Mouse (Mus musculus) lung, postnatal 0 days (tissue): ENCODE results near the gene Pde4d. TPM values are rescaled to one million over a fixed set of nuclear protein-coding genes. Genes with fewer than 3 reads are reported as not detected.

Source experiments
- ATAC-seq: fragments of 200-750 bp; cut with Nextera tagmentation; 2 replicates; pipeline ENCODE4 v1.8.0; 2017; ENCODE audit warnings: moderate library complexity
- DNase-seq: peaks from one replicate; pipeline ENCODE4 v3.0.0-alpha.2; 2016; ENCODE audit warnings: low spot score
- H3K27ac ChIP-seq: fragments of 300-500 bp; sonication (generic); 2 replicates; pipeline ENCODE4 v1.5.1; 2014; ENCODE audit warnings: antibody characterized with exemption, mild to moderate bottlenecking, low read length, mixed read lengths
- H3K27me3 ChIP-seq: fragments of 300-500 bp; sonication (generic); replicated peaks from 2 replicates; pipeline ENCODE4 v1.6.1; 2014; ENCODE audit warnings: low read length, mixed read lengths; ENCODE audit not compliant: insufficient read depth
- H3K36me3 ChIP-seq: fragments of 300-500 bp; sonication (generic); 2 replicates; pipeline ENCODE4 v1.6.1; 2014; ENCODE audit warnings: low read length, mixed read lengths; ENCODE audit not compliant: insufficient read depth
- H3K4me1 ChIP-seq: fragments of 300-500 bp; sonication (generic); 2 replicates; pipeline ENCODE4 v1.6.1; 2014; ENCODE audit warnings: antibody characterized with exemption, low read depth, low read length, mixed read lengths; ENCODE audit not compliant: insufficient read depth
- H3K4me2 ChIP-seq: fragments of 300-500 bp; sonication (generic); replicated peaks from 2 replicates; pipeline ENCODE4 v1.6.1; 2014; ENCODE audit warnings: low read depth, mild to moderate bottlenecking, low read length, moderate library complexity, mixed read lengths
- H3K4me3 ChIP-seq: fragments of 300-500 bp; sonication (generic); 2 replicates; pipeline ENCODE4 v1.5.1; 2014; ENCODE audit warnings: low read depth, low read length
- H3K9ac ChIP-seq: fragments of 300-500 bp; sonication (generic); replicated peaks from 2 replicates; pipeline ENCODE4 v1.6.1; 2014; ENCODE audit warnings: low read depth, mild to moderate bottlenecking
- H3K9me3 ChIP-seq: fragments of 300-500 bp; sonication (generic); 2 replicates; pipeline ENCODE4 v1.6.1; 2016; ENCODE audit warnings: low read length, mixed read lengths
- CTCF ChIP-seq: IDR thresholded peaks from 2 replicates; pipeline ENCODE4 v1.5.1; 2016; ENCODE audit warnings: antibody characterized with exemption, mild to moderate bottlenecking
- EP300 ChIP-seq: IDR thresholded peaks from 2 replicates; pipeline ENCODE4 v1.6.1; 2016; ENCODE audit warnings: antibody characterized with exemption, mild to moderate bottlenecking, control low read depth
- WGBS: fragments of 180-500 bp; shearing (Covaris S2); extraction: QIAGEN DNeasy Blood & Tissue Kit; methylation state at CpG from one replicate; pipeline ENCODE4 v1.1.7; 2014; 5-methylcytosine and 5-hydroxymethylcytosine counted together
- polyA plus RNA-seq: library from polyadenylated mRNA; unstranded; fragments of >200 nt; fragmentation: Nextera tagmentation; extraction: Ambion mirVana; gene quantifications from 2 replicates; pipeline ENCODE4 v1.2.1, GENCODE M21; 2015

Gene Pde4d
- polyA plus RNA-seq, 1 experiment from 2014 or later: 19.7 TPM

DNA sequence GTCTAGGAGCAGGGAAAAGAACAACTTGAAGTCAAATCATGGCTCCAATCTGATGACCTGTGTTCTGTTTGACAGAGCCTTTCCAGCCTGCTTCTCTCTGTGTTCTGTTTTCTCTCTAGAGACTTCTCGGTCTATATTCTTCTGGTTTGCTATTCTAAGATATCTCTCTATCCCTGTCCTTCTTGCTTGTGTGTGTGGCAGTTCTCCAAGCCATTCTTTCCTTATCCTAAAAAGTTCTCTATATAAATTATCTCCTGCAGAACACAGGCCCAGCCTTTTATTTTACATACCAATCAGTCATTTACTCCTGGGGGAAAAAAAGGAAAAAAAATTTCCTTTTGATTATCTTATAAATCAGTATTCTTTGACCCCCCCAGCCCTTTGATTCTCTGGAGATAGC is 1229.2 kb downstream of the Pde4d start:
- Histone ChIP-seq H3K4me1 (no peaks in the 10 kb centered on the region), H3K9me3 (no peaks in the 10 kb centered on the region), H3K4me2 (no peak overlapping the region), H3K36me3 (no peaks in the 10 kb centered on the region), H3K9ac (no peak overlapping the region), H3K27ac (no peak overlapping the region), H3K4me3 (no peak overlapping the region), H3K27me3 (no peaks in the 10 kb centered on the region)
- 89% methylated on average over 1 of the region's 1 CpGs for WGBS
- ATAC-seq: no peak
- no peak for DNase-seq
- TF ChIP-seq CTCF (no peak), EP300 (no peak)

DNA sequence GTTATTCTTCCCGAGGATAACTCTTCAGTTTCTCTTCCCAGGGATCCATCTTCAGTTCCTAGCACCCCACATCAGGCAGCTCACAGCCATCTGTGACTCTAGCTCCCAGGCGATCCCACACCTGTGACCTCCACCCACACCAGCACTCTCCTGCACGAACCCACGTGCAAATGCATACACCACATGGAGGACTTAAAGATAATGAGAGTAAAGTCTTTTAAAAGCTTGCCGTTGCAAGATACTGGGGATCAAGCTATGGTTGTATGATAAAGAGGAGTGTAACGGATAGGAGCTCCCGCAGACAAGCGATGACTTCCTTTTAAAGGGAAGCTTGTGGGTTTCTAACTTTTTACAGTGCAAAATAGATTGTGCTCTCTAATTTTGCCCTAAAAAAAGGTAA is 1230.5 kb downstream of the Pde4d start:
- H3K4me3 ChIP-seq: no peak overlapping the region
- no peaks in the 10 kb centered on the region for H3K36me3 ChIP-seq
- H3K9me3 ChIP-seq: no peaks in the 10 kb centered on the region
- no peak overlapping the region for H3K4me2 ChIP-seq
- DNase-seq (no peak), ATAC-seq (no peak)
- WGBS: 82% methylated on average over 8 of the region's 8 CpGs
- TF ChIP-seq EP300: no peak
- TF ChIP-seq CTCF: no peak
- H3K4me1 ChIP-seq: no peaks in the 10 kb centered on the region
- no peak overlapping the region for H3K9ac ChIP-seq
- H3K27me3 ChIP-seq: no peaks in the 10 kb centered on the region
- no peak overlapping the region for H3K27ac ChIP-seq

DNA sequence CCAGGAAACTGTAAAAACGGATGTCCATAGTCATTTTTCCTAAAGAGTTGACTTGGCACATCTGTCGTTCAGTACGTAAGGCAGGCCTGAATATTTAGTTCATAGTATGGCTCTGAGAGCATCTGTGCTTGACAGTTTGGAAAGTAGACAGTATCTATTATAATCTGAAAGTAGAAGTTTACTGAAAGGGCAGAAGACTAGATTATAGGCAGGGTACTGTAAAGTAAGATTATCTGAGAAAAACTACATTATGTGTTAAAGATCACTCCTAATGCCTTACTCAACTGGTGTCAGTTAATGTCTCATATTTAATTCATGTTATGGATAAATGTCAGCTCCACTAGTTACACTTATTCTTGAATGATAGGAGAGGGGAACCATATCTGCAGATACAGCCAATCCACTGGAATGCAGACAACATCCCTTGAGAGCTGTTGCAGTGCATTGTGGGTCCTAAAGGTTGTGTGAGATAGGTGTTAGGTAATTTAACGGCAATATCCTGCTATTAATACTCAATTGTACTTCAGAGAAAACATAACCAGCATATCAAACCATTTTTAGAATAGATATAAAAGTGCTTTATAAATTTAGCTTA is 1232.0 kb downstream of the Pde4d start:
- H3K27ac ChIP-seq: no peak overlapping the region
- ATAC-seq (no peak), DNase-seq (no peak)
- H3K4me3 ChIP-seq: no peak overlapping the region
- no peak overlapping the region for H3K9ac ChIP-seq
- H3K4me1 ChIP-seq: no peaks in the 10 kb centered on the region
- H3K9me3 ChIP-seq: no peaks in the 10 kb centered on the region
- H3K27me3 ChIP-seq: no peaks in the 10 kb centered on the region
- no peaks in the 10 kb centered on the region for H3K36me3 ChIP-seq
- H3K4me2 ChIP-seq: no peak overlapping the region
- TF ChIP-seq CTCF (no peak), EP300 (no peak)
- 46% methylated on average over 4 of the region's 4 CpGs for WGBS

DNA sequence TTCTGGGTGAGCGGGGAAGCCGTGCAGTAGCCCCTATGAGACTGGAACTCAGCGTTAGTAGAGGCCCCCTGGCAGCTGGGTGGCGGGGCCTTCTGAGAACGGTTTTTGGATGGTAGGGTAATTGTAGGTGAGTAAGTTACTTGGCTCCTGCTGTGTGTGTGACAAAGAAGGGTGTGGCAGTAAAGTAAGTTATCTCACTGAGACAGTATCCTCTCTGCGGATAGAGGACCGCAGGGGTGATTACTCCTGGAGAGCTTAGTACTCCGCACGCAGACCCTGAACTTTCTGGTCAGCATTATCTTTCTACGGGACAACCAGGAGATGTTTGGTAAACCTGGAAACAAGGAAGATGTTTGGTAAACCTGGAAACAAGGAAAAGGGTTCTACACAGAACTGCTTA is 1233.3 kb downstream of the Pde4d start:
- DNase-seq: no peak
- 87% methylated on average over 10 of the region's 10 CpGs for WGBS

DNA sequence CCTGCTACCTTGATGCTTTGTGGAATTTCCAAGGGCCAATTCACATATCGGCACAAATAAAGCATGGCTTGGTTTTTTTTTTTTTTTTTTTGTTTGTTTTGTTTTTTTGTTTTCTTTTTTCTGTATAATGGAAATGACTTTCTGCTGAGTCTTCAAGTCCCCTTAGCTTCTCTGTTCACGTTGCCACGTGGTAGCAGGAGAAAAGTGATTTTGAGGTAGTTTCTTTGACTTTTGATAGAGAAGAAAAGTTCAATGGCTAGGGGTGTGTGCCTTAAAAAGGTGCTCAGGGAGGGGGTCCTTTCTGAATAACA is 1235.2 kb downstream of the Pde4d start:
- Histone ChIP-seq H3K4me3 (peak overlapping the region; percentile 48; the same call in 1 of the 2 replicates), H3K27ac (no peak overlapping the region), H3K9ac (0 out of 2 replicates have a peak overlapping the region, but pooled peaks have one; percentile 58), H3K4me1 (no peaks in the 10 kb centered on the region), H3K36me3 (no peaks in the 10 kb centered on the region), H3K27me3 (no peaks in the 10 kb centered on the region), H3K9me3 (no peaks in the 10 kb centered on the region), H3K4me2 (peak overlapping the region; percentile 58)
- TF ChIP-seq EP300: no peak
- DNase-seq: no peak
- ATAC-seq: no peak
- 35% methylated on average over 3 of the region's 3 CpGs for WGBS

More for the DNA sequence above, 1233.3 kb downstream of the Pde4d start:
- Histone ChIP-seq H3K4me1 (no peaks in the 10 kb centered on the region), H3K36me3 (no peaks in the 10 kb centered on the region), H3K4me3 (no peak overlapping the region), H3K9ac (no peak overlapping the region), H3K9me3 (no peaks in the 10 kb centered on the region), H3K27ac (no peak overlapping the region), H3K4me2 (no peak overlapping the region), H3K27me3 (no peaks in the 10 kb centered on the region)
- no peak for ATAC-seq
- TF ChIP-seq EP300 (no peak), CTCF (no peak)

DNA sequence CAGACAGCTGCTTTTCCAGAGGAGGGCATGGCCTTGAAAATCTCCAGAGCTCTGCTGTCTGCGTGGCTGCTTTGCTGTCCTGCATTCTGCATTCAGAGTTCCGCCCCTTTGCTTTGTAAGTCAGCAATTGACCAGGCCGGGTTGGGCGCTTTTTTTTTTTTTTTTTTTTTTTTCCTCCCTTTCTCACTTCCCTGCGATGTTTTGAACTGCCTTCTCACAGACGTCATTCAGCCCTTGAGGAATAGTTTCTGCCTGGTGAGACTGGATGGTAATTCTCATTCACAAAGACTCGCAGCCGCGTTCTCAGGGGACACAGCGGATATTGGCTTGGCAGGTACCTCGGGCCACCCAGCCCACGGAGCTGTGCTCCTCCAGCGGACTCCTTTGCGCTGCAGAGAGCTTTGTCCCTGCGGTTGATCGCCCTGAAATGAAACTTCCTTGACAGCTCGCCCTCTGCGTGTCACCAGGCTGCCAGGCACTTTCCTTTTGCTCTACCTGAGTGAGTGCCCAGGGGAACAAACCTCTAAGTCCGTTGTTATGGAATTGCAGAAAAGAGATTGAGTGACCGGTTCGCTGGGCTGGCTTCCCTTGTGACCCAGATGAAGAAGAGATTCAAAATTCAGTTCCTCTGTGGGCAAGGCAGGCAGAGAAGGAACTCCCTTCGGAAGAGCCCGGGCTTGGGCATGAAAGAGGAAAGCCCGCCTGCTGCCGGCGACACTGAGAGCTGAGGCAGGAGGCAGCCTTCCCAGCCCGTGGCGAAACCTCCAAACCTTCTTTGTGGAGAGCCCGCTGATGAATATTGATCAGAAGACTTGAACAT is 1235.8 kb downstream of the Pde4d start:
- H3K9me3 ChIP-seq: no peaks in the 10 kb centered on the region
- peak overlapping the region; percentile 48 for H3K4me3 ChIP-seq
- H3K36me3 ChIP-seq: no peaks in the 10 kb centered on the region
- H3K4me1 ChIP-seq: no peaks in the 10 kb centered on the region
- H3K27ac ChIP-seq: peak overlapping the region; percentile 70
- ATAC-seq (peak; percentile 70), DNase-seq (peak; percentile 73)
- 2% methylated on average over 28 of the region's 29 CpGs for WGBS
- peak; percentile 47 for TF ChIP-seq CTCF
- TF ChIP-seq EP300: no peak
- peak overlapping the region; percentile 58 for H3K9ac ChIP-seq
- H3K4me2 ChIP-seq: peak overlapping the region; percentile 58
- H3K27me3 ChIP-seq: no peaks in the 10 kb centered on the region
